Mouse (Mus musculus) testis, adult 2 months (tissue): ENCODE results near the gene Myt1l.

Source experiments
- CTCF ChIP-seq: fragments of 200-500 bp; IDR thresholded peaks from 2 replicates; pipeline ENCODE4 v1.5.1; 2012; ENCODE audit warnings: low read depth, mild to moderate bottlenecking, inconsistent platforms, low read length, moderate library complexity; ENCODE audit not compliant: control insufficient read depth, insufficient read depth, insufficient replicate concordance
- POLR2A ChIP-seq: fragments of 200-500 bp; IDR thresholded peaks from 2 replicates; pipeline ENCODE4 v1.6.1; 2012; ENCODE audit warnings: low read depth, mild to moderate bottlenecking, inconsistent platforms, low read length, moderate library complexity; ENCODE audit not compliant: control insufficient read depth

DNA sequence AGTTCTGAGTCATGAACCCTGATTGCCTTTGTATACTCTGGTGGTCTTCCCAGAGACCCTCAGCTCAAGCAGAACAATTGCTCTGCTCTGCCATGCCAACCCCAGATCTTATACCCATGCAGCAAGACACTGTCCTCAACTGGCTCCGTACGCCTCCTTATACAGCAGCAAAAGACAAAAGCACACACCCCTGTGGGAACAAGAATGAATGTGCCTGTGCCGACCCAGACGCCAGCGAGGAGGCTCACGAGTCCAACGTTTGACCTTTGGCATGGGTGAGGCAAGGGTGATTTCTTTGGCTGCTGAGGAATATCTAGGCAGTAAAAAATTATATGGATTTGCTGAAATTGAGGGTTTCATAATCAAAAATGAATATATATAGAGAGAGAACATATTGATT is 143.8 kb downstream of the Myt1l start:
- TF ChIP-seq CTCF (no peak), POLR2A (no peak)
